Mouse (Mus musculus): ENCODE results near the gene Ptn. TPM values are rescaled to one million over a fixed set of nuclear protein-coding genes. Genes with fewer than 3 reads are reported as not detected.

Gene Ptn
- total RNA-seq, 2 experiments from 2014 or later: 406 to 414 TPM

DNA sequence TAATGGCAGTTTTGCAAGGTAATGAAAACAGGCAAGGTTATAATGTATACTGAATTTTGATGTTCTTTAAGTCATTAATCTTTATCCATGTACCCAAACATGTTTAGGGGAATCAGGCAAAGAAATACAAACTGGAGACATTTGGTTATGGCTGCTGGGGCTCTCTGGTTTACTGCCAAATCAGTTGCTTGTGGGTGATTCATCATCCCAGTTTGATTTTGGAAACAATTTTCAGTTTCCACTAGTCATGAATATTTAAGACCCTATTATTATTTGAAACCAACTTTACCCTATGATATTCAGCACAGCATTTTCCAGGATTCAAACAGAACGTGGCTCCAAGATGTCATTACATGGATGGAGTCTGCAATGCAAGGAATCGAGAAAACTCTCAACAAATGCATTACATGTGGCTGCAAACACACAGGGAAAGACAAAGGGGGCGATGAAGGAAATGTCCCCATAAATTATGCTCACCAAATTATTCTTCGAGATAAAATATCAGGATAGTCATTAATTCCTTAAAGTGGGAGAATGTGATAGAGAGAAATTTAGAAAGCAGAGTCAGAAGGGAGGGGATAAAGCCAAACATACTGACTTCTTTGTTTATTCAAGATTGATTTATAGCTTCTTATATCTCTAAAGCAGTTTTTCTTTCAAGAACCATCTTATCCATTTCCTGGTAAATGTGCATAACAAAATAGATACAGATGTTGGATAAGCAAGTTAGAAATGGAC, 8.4 kb upstream of the Ptn start:
- DNase-seq (ENCODE audit: low spot score in 2 of 2): no peak
- intact Hi-C loops (cut with DNase I): no loop called here

DNA sequence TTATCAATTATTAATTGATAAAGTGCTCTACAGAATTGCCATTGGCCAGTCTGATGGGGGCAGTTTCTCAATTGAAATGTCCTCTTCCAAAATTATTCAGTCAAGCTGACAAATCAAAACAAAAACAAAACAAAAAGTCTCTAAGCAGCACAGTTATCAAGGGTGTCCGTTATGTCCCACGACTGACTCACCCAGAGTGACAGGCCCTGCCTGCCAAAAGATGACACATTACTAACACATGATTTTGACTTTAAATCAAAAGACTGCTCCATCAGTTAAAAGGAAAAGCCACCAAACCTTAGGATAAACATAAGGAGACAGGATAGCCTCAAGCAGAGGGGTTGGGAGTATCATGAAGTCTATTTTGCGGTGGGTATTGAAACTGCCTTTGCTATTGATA, 6.6 kb upstream of the Ptn start:
- intact Hi-C loops (cut with DNase I): no loop called here
- no peak for DNase-seq (ENCODE audit: low spot score in 2 of 2)

DNA sequence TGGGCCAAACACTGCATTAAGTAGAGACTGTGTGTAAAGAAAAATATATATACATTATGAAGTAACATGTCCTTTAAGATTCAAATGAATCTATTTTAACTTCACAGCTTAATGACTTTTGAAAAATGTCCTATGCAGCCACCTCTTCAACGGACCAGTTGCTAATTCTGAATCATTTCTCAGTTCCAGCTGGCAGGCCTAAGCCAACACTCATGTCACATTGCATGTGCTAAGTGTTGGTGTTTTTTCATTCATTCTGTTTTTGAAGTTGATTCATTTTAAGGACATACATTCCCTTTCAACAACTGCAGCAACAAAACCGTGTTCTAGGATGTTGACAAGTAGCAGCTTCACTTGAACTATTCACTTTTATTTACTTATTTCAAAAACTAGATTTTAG, 6.0 kb upstream of the Ptn start:
- DNase-seq (ENCODE audit: low spot score in 2 of 2): no peak
- intact Hi-C loops (cut with DNase I): no loop called here

DNA sequence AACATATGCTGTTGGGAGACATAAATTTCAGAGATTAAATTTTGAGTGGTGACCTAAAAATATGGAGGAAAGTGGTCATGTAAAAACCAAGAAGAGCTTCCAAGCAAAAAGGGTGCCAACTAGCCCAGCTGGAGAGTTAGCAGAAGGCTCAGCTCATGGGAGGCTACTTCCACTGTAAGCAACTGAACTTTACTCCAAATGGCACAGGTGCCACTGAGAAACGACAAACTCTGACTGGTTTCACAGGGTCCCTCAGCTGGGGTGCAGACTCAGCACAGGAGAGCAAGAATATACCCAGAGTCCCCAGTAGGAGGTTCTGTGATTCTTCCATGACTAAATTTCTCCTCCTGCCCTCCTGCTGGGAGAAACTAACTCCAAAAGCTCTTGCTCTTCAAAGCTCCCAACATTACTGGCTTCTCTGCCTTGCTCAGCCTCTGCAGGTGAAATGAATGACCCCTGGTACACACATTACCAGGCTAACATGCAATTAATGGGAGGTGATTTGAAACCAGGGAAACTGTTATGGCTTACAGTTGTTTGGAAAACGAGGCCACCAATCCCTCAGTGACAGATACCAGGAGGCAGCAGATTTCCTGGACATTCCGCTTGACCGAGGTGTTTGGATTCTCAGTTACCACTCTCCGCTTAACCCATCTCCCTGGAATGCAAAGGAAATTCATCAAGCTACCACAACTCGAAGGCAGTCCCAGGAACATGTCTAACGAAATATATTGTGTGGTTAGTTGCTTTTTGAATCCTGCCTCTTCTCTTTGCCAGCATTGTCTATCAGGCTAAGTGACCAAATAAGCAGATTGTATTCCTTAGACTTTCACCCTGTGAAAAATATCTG, 2.9 kb upstream of the Ptn start:
- DNase-seq (ENCODE audit: low spot score in 2 of 2): no peak
- intact Hi-C loops (cut with DNase I): loop anchor here (5.0 kb wide), 2 partner anchors 36 to 89 kb away; no protein-coding TSS in a partner anchor

DNA sequence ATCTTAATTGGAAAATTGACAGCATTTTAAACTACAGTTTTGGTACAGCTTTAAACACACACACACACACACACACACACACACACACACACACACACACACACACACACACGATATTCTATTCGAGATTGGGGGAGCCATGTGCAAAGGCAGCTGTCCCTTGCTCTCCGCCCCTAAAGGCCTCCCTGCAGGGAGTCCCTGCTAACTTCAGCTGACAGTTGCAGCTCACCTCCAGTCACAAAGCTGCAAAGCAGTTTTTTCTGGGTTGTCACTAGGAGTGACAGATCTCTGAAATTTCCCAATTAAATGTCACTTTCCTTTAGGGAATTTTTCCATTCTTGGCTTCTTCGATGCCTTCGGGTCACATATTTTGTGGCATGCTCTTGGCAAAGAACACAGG, 428 bp upstream of the Ptn start:
- no peak for DNase-seq (ENCODE audit: low spot score in 2 of 2)
- intact Hi-C loops (cut with DNase I): loop anchor here (5.0 kb wide), 2 partner anchors 33 to 92 kb away; no protein-coding TSS in a partner anchor

DNA sequence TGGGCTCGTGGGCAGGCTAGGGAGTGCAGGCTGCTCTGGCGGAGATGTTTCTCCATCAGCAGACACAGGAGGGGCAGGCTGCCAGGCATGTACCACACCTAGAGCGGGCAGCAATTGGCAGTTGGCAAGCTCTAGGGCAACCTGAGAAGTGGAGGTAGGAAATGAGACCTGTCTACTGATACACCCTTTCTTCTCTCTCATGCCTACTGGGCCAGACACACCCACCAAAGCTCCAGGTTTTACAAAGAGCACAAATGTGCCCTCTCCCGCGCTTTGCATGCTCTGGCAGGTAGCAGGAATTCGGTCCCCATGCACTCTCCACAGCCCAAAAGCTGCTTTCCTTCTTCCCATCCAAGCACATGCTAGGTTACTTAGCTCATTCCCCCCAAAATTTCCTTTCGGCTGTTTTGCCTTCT, 701 bp downstream of the Ptn start:
- intact Hi-C loops (cut with DNase I): loop anchor here (5.0 kb wide), 1 partner anchor 43 kb away; no protein-coding TSS in a partner anchor
- DNase-seq (ENCODE audit: low spot score in 2 of 2): peak; percentile 54 to 71

DNA sequence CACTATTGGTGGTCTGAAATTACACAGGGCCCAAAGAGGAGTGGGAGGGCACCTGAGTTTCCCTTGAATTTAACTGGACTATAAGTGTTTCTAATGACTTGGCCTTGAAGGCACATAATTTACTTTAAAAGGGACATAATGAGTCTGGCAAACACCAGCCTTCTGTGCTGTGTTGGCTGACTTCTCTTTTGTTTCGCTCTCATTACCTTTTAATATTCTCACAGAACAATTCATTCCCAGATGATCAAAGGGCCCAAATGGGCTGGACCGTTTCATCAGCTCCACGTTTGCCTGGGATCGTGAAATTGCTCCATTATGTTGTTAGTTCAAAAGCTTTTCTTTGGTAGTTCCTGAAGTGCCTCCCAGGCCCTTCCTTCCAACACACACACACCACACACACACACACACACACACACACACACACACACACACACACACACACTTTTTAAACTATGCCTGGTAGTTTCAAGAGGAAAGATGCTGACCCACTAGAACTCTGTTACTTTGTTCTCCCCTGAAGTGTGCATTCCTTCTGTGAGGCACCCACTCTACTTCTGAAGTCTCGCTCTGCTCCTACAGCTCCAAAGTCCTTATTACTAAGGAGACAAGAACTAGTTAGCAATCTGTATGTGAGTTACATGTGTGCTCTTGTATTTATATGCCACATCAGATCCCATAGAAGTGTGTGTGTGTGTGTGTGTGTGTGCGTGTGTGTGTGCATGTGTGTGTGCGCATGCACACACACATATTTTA, 1.5 kb downstream of the Ptn start:
- intact Hi-C loops (cut with DNase I): loop anchor here (5.0 kb wide), 1 partner anchor 44 kb away; no protein-coding TSS in a partner anchor
- no peak for DNase-seq (ENCODE audit: low spot score in 2 of 2)

DNA sequence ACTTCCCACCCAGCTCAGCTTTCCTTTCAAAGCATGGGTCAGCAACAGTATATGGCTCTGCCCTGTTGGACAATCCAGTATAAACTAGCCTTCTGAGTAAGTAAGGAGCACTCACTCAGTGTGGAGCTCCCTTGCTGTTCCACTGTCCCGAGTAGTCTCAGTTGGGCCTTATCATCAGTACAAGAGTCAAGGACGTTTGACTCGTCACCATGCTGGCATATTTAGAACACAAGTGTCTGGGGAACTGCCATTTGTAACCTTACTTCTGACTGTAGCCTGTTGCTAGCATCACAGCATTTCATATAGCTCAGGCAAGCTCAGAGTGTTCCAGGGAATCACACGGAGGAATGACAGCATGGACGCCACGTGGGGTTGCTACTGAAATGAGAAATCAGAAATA, 3.1 kb downstream of the Ptn start:
- intact Hi-C loops (cut with DNase I): loop anchor here (2.0 to 5.0 kb wide), 2 partner anchors 45 to 116 kb away; no protein-coding TSS in a partner anchor
- no peak for DNase-seq (ENCODE audit: low spot score in 2 of 2)

DNA sequence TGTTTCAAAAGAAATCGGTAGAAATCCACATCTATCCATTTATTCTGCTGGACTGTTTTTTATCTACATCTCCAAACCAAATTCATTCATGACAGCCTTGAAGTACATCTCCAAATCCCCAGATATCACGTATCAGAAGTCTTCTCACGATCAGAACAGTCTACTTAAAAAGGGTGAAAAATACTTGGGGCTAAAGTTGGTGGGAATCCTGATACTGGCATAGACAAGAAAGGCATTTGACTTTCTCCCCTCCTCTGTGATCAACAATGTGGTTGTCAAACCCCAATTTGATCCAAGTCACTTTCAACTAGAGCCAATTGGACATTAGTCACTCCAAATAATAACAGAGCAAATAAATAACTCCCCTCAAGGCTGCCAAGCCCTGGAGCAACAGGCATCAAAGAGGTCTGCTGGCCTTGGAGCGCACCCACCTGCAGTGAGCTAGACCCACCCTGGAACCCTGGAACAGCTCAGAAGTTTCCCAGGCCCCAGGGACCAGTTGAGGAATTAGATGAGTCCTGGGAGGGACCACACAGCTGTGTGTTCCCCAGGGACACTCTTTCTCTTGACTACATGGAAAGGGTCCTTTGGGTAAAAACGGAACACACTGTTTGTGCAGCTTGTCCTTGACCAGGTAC, 9.6 kb downstream of the Ptn start:
- intact Hi-C loops (cut with DNase I): no loop called here

DNA sequence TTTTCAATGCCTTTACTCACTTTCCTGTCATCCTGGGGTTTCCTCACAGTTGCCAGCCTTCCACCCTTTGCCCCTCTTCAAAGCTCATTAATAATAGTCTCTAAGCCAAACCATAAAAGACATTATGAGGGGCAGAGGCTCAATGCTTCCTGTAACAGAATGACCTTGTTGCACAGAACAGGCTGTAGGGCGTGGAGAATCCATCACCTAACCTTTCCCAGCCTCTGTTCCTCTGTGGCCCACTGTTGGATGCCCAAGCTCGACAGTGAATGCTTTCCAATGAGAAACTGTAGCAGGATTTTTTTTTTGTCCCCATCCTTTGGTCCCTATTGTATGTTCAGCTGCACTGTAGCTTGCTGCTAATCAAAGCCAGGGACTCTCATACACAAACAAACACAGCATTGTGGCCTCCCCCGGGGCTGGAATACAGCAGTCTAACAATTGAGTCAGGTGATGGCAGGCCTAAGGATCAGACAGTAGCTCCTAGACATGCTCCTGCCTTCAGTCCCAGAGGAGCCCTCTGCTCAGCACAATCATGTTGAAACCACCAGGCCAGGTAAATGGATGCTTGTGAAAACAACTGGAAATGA, 12.9 kb downstream of the Ptn start:
- DNase-seq (ENCODE audit: low spot score in 2 of 2): no peak
- intact Hi-C loops (cut with DNase I): no loop called here

More for the DNA sequence above, 9.6 kb downstream of the Ptn start:
- no peak for DNase-seq (ENCODE audit: low spot score in 2 of 2)

DNA sequence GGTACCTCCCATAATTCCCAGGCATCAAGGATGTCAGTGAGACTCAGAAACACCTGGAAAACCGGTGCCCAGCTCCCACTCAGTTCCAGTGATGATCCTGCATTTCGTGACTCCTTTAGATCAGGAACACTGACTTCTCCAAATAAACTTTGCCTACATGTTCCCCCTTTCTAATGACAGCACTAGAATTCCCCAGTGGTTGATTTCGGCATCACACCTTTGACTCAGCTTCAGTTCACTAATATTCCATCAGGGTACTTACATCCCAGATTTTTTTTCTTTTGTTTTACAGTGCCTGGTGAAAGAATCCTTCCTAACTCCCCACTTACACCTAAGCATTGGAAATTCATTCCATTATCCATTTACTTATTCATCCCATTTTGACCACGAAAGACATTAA, 15.5 kb downstream of the Ptn start:
- intact Hi-C loops (cut with DNase I): no loop called here
- DNase-seq (ENCODE audit: low spot score in 2 of 2): no peak

DNA sequence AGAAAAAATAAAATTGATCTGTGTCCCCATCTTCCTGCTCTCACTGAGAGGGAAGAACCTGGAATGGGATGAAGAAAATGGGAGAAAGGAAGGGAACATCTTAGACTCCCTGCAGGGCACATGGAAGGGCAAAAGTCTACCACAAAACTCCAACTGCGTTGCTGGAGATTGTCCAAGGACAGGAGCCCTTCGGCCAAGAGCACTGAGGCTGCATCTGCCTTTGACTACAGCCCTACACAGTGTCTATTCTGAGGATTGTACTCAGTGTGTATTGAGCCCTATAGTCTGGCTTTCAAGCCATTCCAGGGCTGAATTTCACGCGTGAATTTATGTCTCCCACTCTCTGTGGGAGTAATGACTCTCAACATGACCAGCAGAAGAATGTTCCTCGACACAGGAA, 16.2 kb downstream of the Ptn start:
- intact Hi-C loops (cut with DNase I): no loop called here
- no peak for DNase-seq (ENCODE audit: low spot score in 2 of 2)

DNA sequence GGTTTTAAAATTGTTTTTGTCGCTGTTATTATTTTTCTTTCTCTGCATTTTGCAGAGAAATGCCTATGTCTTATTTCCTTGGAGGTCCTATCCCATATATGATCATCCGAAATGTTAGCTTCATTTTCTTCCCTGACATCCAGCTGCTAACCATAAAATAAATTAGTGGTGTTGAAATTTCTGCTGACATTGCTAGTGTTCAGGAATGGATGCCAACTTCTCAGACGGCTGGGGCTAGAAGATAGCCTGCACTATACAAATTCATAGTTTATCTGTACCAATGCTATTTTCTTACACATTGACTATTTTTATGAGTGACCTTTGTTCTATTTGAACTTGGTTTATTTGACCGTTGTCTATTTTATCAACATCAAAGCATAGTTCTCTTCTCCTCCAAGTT, 20.8 kb downstream of the Ptn start:
- no peak for DNase-seq (ENCODE audit: low spot score in 2 of 2)
- intact Hi-C loops (cut with DNase I): no loop called here

DNA sequence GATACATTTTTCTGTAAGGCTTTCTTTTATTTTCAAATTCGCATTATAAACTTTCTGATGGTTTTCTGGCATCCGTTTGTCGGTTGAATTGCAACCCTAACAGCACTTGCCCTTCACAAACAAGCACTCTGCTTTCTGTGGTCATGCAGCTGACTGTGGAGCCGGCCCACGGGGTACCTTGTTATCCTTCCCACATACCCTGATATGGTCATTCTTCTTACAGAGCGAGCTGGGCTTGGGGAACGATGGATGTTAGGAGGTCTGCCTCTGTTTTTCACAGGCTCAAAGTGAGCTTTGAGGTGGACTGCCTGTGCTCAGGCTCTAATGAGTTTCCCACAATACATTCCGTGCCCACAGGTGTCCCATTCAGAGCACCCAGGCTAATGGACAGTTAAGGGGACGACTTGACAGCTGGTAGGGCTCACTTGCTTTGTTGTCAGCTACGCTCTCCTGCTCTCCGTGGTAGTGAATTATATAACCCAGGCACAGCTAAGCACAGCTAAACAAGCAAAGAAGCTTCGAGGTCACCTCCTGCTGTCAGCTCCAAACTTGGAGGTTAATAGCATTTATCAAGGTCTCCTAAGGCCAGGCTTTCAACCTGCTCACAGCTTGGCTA, 21.3 kb downstream of the Ptn start:
- DNase-seq (ENCODE audit: low spot score in 2 of 2): no peak
- intact Hi-C loops (cut with DNase I): no loop called here

DNA sequence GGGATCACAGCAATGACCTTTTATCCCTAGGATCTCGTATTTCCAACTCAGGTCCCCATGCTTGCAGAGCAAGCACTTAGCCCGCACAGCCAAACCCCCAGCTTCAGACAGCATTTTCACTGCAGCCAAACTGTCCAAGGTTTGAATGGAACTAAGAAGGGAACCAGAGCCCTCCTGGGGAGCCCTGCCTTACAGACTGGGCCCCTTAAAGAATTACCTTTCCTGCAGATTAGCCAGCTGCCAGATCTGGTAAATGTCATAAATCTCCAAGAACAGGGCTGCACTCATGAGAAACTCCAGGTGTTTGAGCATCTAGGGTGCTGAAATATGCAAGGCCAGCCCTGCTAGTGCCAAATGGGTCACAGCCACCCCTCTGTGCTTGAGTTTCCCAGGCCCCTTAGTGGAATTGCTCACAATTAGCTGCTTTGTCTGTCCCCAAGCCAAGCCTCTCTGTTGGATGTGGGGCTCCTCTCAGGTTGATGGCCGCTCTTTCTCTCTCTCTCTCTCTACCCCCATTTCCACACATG, 25.3 kb downstream of the Ptn start:
- peak in 1 of 2 experiments; percentile 26 for DNase-seq (ENCODE audit: low spot score in 2 of 2)
- intact Hi-C loops (cut with DNase I): no loop called here

DNA sequence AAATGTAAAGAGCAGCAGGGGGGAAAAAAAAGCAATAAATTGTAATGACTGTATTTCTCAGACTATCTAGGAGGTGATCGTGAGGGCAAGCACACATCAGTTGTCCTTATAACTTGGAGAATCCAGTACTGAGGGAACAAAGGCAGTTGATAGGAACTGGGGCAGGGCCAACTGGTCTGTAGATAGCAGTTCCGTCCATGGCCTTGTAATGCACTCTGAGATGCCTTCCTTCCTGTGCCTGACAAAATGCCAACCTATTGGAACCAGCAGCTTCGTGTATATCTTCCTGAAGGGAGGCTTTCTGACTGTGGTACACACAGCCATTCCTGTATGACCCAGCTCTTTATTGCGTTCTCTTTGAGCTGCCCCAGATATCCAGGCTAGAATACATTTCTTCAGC, 27.5 kb downstream of the Ptn start:
- intact Hi-C loops (cut with DNase I): no loop called here
- DNase-seq (ENCODE audit: low spot score in 2 of 2): no peak

DNA sequence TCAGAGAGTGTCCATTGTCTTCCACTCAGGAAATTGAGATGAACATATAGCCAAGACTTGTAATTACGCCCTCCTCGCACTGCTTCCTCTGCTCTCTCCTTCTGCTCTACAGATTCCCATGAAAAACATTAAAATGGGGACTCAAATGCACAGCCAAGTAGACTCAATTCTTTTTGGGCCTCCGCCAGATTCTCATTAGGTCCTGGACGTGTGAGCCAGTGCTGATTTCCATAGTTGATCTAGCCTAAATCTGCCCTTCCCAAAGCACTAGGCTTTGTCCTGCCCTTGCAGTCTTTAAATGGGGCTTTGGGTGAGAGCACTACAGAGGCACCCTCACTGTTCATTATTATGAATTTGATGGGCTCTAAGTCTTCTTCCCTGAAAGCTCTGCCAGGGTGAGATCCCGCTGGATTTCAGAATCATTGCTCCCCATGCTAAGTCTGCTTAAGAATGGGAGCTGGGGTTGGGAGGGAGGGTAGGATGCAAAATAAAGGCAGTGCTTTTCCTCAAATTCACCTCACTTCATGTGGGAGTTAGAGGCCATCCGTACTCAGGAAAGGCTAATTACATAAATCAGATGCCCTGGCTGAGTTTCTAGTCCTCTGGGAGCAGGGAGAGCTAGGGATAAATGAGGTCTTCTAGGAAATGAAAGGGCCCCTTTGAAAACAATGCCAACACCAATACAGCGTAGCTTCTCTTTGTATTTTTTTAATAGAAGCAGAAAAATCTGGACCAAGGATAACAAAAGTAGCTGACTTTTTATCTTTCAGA, 32.3 kb downstream of the Ptn start:
- intact Hi-C loops (cut with DNase I): loop anchor here (5.0 kb wide), 2 partner anchors 35 to 40 kb away; partner anchors contain the start of gene Ptn
- DNase-seq (ENCODE audit: low spot score in 2 of 2): no peak

DNA sequence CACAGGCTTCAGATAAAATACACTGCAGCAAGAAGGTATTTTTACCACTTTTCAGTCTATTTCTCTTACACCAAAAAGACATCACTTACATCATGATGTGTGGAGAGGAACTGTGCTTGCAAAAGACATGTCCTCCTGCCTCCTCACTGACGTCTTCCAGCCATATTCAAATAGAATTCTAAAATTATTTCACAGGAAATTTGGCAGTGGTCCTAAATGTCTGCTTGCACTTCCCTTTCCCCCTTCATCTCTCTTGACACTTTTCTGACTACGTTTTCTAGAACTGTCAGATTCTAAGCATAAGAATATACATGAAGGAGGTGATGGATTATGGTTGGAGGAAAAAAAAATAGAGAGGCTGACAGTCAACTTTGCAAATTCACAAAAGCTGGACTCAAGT, 33.0 kb downstream of the Ptn start:
- DNase-seq (ENCODE audit: low spot score in 2 of 2): no peak

More for the DNA sequence above, 33.0 kb downstream of the Ptn start:
- intact Hi-C loops (cut with DNase I): loop anchor here (5.0 kb wide), 2 partner anchors 35 to 40 kb away; partner anchors contain the start of gene Ptn

All from left cerebral cortex, postnatal 36 days (tissue).